Mouse (Mus musculus): ENCODE measurements at regions not wholly inside any gene's neighbourhood (a gene's known extent, or its start where the extent isn't known, plus 50 kb on each side); places are given as distances from the start of the nearest gene placed in this dataset.

DNA sequence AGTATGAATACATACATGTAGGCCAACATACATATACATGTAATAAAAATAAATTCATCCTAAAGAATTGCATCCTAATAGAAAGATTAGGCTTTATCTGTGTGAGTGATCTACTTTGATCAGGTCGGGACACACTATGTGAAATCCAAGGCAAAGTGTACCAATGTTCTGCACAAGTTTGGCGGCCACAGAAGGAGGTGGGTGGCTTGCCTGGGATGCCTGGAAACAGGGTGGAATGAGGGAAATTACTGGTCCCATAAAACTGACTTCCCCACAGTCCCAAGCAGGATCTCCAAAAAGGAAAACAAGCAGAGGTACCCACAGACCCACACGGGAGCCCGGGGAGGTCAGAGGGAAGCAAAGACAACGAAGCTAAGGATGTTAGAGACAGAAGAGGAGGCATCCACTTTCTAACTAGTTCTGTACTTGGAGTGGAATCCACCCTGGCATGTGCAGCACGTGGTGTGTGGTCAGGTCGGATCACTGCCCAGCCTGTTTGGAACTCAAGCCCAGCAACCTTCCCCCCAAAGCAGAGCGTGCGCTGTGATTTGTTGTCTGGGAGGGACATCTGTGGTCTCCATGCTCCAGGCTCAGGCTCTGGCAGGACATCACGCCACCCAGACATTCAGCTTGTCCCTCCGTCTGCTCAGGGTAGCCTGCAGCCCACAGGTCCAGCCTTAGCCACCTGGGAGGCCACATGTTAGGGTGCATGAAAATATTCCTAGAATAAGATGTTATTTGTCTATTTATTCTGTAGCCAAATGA, 615.3 kb upstream of the 3110018I06Rik start:
- no peak for DNase-seq (ENCODE audit: low read depth, low spot score)

DNA sequence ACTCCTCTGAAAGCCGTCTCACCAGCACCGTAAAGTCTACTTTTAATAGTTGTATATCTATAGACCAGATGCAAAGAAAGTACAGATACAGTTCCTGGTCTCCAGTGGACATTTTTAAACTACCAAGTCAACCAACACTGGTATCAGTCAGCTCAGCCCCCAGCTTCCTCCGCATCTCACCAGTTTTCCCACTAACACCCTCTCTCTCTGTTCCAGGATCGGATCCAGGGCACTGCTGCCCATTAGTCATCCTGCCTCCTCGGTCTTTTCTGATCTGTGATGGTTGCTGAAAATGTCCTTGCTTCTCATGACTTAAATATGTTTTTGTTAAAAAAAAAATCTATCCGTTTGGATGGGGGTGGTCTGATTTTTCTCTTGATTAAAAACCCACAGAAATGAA, 598.1 kb upstream of the 3110018I06Rik start:
- no peak for DNase-seq (ENCODE audit: low read depth, low spot score)

DNA sequence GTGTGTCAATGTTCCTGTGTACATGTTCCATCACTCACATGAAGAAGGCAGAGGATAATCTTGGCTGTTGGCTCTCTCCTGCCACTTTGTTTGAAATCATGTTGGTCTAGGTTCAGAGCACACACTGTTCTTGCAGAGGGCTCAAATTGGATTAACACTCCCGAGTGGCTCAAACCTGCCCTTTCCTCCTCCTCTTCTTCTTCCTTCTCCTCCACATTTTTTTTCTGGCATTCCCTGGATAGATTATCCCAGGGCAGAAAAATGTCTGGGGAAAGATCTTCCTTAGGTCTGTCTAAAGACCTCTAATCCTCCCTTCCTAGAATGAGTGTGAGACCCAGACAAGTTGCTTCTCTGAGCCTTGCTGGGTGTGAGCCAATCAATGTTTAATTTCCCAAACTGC, 594.4 kb upstream of the 3110018I06Rik start:
- DNase-seq (ENCODE audit: low read depth, low spot score) = no peak

DNA sequence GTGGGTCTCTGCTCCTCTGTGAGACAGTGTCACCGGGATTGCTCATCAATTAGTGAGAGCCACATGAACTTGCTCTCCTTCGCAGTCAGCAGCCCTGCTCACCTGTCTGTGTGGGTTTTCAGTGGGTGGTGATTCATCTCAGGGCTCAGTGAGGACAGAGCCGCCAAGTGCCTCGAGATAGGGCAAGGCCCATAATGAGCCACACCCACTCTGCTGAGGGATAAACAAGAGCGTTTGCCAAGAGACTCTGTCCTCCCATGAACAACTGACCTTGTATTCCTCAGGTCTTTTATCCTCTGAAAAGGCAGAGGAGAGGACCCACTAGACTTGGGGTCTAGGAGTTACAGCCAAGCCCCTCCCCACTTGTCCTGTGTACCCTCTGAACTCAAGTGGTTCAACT, 584.2 kb upstream of the 3110018I06Rik start:
- no peak for DNase-seq (ENCODE audit: low read depth, low spot score)

DNA sequence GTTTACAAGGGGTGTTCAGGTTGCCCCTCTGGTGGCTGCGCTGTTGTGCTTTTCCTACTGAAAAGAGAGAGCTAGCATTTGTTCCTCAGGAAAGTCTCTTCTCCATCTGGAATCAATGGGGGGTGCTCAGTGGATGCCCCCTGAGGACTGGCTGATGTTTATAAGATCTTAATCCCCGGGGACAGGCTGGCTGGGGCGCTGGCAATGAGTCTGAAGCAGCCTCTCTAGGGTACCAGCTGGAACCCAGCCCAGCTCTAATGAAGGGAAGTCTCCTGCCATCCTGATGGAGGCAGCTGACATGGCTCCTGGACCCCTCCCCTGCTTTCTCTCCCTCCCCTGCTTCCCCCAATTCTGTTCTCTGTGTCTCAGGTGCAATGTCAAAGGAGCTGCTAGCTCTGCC, 575.6 kb upstream of the 3110018I06Rik start:
- no peak for DNase-seq (ENCODE audit: low read depth, low spot score)

DNA sequence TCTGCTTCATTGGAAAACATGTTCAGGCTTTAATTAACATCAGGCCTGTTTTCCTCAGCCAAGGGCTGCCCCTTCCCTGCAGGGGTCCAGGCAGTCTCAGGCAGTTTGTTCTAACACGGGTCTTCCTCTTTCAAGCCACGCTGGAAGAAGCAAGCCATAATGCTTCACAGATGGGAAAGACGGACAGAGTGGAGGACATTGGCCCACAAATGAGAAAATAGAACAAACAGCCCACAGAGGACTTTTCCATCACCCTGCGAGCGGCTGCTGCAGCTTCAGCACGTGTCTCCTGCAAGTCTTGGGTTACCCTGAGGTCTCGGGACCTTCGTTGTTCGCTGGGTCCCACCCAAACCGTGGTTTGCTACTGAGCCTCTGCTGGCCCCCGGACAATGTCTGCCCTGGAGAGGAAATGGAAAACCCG, 565.9 kb upstream of the 3110018I06Rik start:
- peak; percentile 66 for DNase-seq (ENCODE audit: low read depth, low spot score)

DNA sequence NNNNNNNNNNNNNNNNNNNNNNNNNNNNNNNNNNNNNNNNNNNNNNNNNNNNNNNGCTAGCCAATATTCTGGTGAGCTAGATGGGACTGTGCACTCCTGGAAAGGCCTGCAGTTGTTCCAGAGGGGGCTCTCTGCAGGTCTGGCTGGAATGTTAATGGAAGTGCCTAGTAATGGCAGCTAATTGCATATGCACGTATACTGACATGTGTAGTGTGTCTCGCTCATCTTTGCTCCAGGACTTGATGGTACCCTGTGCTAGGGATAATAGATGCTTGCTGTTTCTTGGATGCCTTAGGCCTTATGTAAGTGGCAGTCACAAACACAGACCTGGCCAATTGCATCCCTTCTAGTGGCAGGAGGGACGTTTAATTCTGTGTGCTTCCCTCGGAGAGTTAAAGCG, 560.0 kb upstream of the 3110018I06Rik start:
- DNase-seq (ENCODE audit: low read depth, low spot score) = no peak

DNA sequence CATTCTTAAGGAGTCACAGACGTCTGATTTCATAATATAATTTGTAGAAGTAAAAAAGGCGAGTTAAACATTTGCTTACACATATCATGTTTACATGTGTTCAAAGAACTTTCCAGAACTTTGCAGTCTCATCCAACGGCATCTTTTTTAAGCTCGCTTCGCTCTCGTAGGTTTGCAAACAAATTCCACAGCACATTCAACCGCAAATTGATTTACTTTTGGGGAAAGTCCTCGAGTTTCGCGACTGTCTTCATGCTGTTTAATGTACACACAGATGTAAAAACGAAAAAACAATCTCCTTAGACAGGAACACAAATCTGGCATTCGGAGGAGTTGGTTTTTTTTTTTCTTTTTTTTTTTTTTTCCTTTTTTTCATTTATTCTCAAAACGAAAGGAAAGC, 559.3 kb upstream of the 3110018I06Rik start:
- no peak for DNase-seq (ENCODE audit: low read depth, low spot score)

DNA sequence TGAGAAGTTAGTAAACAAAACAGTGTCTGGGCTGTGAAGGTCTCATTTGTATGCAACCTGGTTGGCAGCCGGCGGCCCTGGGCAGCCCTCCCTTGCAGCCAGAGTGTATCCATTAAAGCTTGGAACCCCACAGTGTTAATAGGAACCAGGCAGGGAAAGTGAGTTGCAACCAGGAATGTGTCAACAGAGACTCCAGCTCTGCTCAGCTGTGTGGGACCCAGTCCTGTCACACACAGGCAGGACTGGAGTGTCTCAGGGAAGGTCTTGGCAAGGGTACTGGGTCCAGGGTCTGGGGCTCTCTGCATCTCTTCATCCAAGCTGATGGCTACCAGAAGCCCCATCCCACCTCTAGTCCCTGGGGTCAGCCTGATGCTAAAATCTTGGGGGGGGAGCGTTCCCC, 556.8 kb upstream of the 3110018I06Rik start:
- peak; percentile 72 for DNase-seq (ENCODE audit: low read depth, low spot score)

DNA sequence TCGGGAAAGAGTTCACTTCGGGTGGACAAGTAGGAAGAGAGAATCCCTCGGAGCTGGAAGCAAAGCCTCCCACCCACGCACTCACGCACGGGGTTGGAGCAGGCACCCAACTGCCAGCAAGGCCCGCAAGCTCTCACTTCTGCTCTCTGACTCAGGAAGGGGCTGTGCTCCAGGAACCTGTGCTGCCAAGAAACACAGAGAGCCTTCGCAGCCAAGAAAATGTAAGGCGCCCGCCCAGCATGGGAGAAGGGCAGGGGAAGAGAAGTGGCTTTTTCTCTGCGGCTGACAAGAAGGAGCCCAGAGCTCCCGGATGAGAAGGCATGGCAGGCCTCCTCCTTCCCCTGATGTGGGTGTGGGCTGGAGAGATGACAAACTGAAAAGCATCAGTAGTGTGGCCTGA, 549.1 kb upstream of the 3110018I06Rik start:
- no peak for DNase-seq (ENCODE audit: low read depth, low spot score)

DNA sequence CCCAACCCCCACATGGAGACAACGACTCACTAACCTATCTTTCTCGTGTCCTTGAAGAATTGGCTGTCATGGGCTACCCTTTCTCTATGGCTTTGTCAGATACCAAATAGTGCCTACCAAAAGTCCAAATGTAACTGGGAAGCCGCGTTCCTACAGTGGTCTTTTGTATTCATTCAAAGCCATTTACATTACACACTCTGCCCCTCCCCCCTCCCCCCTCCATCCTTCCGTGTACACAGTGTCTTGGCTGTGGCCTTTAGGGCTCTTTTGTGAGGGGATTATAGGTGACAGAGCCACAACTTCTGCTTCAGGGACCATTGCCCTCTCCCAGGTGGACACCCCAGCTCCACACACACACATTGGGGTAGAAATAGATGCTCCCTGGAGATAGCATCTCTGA, 544.6 kb upstream of the 3110018I06Rik start:
- DNase-seq (ENCODE audit: low read depth, low spot score) = no peak

DNA sequence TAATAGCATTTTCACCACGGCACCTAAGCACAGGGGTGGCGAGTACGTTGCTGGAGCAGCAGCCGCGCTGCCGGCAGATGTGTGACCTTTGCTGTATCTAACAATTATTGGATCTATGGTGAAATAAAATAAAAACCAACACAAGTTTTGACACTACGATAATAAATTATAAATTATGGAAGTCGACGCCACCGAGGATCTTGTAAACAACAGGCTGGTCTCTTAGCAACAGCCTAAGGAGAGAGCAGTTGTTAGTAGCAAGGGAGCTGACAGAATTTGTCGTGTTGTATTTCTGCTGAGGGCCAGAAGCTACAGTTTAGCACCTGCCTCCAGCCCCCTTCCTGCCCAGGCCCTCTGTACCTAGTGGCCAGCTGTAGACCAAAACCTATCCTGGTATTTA, 535.8 kb upstream of the 3110018I06Rik start:
- no peak for DNase-seq (ENCODE audit: low read depth, low spot score)

DNA sequence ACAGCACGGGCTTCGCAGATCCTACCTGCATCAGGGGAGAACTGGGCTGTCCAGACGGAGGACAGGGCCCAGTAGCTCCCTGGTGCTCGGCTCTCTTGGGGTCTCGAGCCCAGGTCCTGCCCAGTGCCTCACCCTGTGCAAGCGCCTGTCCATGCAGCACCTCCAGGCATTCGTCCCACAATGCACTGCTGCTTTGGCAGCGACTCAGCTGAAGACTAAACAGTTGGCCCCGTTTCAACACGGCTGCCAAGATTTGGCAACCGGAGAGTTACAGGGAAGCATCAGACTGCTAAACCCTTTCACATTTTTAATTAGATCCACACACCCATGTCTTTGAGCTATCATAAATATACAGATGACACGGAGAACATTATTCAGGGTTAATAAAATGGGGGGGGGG, 532.7 kb upstream of the 3110018I06Rik start:
- DNase-seq (ENCODE audit: low read depth, low spot score) = no peak

DNA sequence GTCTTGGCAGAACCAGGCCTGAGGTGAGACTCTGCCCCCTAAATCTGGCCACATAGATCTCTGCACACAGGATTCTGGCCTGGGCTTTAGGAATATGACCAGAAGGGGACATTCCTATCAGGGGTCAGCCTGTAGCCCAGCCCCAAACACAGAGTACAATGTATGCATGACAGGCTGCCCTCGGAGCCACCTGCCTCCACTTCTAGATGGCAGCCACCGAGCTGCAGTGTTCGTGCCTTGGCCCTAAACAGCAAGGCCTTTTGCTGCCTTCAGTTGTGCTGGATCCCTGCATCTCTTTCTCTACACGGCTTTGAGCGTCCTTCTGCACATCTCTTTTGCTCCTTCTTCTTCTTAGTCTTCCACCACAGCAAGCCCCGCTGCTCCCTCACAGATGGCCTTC, 532.2 kb upstream of the 3110018I06Rik start:
- DNase-seq (ENCODE audit: low read depth, low spot score) = no peak

DNA sequence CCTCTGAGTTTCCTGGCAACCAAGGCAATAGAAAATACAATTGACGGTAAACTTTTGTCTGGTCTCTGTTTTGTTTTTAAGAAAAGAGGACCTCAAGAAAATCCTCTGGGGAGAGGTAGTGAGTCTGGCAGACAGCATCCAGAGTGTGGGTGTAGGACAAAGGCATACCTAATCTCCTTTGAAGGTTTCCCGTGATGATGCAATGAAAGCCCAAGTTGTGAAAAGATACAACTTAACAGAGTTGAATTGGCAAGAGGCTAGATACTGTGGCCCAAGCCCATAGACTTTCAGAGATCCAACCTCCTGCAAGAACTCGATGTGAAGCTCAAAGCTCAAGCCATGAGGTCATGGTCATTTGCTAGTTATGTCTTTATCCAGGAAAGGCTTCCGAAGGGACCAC, 526.4 kb upstream of the 3110018I06Rik start:
- DNase-seq (ENCODE audit: low read depth, low spot score) = no peak

DNA sequence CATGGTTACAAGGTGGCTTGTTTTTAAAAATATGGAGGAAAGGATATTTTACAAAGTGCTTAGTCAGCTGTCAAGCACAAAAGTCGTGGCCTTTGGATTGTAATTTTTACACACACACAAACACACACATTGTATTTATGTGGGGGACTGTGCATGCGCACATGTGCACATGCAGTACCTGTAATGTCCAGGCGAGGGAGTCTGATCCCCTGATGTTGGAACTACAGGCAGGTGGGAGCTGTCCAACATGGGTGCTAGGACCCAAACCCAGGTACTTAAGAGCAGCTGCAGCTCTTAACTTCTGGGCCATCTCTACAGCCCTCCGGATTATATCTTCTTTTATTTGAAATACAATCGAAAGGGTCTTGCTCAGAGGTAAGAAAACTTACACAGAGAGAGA, 524.7 kb upstream of the 3110018I06Rik start:
- DNase-seq (ENCODE audit: low read depth, low spot score) = no peak

DNA sequence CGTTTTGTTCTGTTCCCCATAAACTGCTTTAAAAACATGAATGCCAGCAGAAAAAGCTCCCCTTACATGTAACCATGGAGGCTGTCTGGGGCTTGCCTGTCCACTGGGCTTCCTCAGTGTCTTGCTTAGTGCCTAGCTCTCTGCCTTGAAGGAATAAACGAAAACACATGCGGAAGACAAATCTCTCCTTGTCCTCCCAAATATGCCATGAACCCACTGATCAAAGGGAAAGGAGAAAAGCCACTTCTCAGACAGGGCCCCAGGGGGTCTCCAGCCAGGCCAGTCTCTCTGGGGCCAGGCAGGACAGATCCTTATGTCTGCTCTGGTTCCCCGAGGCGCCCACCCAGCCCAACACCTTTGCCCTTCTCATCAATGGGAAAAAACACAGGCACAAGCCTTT, 518.6 kb upstream of the 3110018I06Rik start:
- DNase-seq (ENCODE audit: low read depth, low spot score) = peak; percentile 65

DNA sequence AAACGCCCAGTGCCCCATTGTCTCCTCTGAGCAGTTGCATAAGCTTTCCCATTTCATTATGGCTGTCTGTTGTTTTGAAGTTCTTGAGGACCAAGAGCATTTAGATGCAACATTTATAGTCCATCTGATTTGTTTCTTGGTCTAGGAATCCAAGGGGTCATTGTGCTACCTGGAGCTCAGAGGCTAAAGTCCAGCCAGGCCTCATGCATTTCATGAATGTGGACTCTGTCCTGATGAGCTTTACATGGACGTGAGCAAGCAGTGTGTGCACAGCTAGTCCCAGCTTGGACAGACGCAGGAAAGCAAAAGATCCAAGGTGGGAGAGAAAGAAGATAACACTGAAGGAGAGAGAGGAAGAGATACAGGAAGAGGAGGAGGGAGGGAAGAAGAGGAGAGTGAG, 496.0 kb upstream of the 3110018I06Rik start:
- no peak for DNase-seq (ENCODE audit: low read depth, low spot score)

DNA sequence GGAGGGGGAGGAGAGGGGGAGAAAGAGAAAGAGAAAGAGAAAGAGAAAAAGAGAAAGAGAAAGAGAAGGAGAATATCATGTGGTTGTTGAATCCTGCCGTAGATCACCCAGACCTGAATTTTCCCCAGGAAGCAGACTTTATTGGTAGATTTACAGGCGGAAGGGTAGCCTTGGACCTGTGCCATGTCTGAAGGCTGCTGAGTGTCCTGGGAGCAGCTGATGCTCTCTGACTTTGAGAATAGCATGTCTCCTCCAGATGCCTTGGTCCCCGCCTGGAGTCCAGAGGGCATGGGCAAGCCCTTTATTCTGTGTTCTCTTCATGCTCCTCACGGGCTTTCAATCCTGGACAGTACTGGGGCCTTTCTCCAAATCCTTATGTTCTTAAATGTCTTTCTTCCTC, 495.4 kb upstream of the 3110018I06Rik start:
- DNase-seq (ENCODE audit: low read depth, low spot score) = no peak

DNA sequence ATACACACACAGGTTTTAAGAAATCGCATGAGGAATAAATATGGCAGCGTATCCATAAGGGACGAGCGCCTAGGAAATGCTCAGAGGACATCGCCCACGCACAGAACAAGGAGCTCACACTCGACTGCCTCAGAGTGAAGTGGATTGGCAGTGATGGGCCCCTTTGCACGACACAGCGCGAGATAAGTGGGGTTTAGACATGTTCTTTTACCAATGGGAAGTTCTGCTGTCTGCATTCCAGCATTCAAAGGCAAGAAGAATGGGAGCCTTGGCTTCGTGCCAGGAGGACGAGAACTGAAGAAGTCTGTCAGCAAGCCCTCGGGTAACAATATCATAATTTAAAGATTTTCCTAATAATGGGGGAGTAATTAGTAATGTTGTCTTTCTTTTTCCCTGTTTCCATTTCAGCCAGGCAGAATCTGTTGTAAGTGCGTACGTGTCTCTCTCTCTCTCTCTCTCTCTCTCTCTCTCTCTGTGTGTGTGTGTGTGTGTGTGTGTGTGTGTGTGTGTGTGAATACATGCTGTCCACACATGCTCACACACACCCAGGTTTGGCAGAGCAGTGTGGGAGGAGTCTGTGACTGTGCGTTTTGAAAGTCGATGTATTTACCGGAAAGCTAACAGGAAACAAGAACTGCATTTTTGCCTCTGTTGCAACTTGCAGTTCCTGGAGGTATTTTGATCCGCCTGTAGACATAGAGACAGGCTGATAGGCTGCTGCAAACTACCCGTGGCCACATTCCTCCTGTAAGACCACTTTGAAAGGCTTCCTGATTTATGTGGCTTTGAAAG, 477.2 kb upstream of the 3110018I06Rik start:
- DNase-seq (ENCODE audit: low read depth, low spot score) = peak; percentile 41

DNA sequence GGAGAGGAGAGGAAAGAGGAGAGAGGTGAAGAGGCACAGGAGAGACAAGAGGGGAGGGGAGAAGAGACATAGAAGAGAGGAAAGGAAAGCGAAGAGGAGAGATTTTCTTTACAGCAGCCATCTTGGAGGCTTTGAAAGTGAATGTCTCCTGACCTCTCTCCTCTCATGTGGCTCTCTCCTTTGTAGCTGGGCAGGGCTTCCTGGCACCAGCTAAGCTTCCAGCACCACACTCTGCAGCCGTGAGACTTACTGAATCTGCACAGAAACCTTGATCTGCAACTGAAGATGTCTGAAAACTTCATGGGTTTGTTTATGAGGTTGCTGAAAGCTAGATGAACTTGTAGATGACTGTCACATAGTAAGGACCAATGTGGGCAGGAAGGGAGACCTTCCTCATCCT, 471.6 kb upstream of the 3110018I06Rik start:
- DNase-seq (ENCODE audit: low read depth, low spot score) = no peak

DNA sequence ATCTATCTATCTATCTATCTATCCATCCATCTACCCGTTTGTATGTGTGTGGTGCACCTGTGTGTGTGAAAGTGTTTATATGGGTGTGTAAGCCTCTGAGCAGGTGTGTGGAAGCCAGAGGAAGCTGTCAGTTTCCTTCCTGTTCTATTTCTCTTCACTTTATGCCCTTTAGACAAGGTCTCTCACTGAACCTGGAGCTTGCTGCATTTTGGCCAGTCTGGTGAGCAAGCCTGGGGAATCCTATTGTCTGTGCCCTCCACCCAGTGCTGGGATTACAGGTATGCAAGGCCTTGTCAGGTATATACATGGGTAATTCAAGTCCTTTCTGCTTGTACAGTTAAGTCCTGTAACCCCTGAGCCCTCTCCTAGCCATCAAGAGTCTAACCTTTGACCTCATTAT, 466.6 kb upstream of the 3110018I06Rik start:
- no peak for DNase-seq (ENCODE audit: low read depth, low spot score)

DNA sequence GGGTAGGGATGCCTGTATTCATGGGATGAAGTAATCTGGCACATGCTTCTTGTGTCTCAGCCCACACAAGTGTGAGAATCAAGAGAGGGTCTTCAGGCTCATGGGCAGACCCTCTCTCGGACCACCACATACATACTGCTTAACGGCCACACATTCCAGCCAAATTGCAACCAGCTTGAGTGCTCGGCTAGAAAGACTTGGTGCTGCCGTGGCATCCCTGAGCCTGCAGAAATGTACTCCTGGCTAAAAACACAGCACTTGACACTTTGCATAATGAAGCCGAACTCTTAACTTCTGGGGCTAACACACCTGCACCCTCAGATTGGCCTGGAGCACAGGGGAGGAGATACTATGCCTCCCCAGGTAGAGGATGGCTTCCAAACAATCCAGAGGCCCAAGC, 461.6 kb upstream of the 3110018I06Rik start:
- DNase-seq (ENCODE audit: low read depth, low spot score) = no peak

Data from forelimb bud, embryonic 11.5 days (tissue).